Mouse (Mus musculus): ENCODE data around the gene Gm42906. TPM values are rescaled to one million over a fixed set of nuclear protein-coding genes. Genes with fewer than 3 reads are reported as not detected.

Gm42906 gene
- polyA plus RNA-seq, 1 experiment from 2014 or later = not detected

GRCm38 (mm10) chr5:151092886-151093665, 334.9 kb downstream of the Gm42906 start:
- Histone ChIP-seq H3K9me3 (ENCODE audit: control insufficient read depth, low read length) (no peaks in the 10 kb centered on the region), H3K27me3 (replicated peaks; ENCODE audit: control insufficient read depth, insufficient read depth, low read length) (no peaks in the 10 kb centered on the region), H3K4me3 (replicated peaks; ENCODE audit: low read length) (no peak overlapping the region), H3K36me3 (ENCODE audit: control insufficient read depth, insufficient read depth) (no peaks in the 10 kb centered on the region), H3K4me1 (replicated peaks; ENCODE audit: control insufficient read depth, insufficient read depth, low read length) (no peaks in the 10 kb centered on the region; the same call in 1 of the 2 replicates), H3K9ac (replicated peaks; ENCODE audit: low read depth, low read length) (no peak overlapping the region), H3K4me2 (ENCODE audit: low read length) (no peak overlapping the region), H3K27ac (ENCODE audit: low read length) (no peak overlapping the region)
- ATAC-seq = no peak
- WGBS = 75% methylated on average over 3 of the region's 3 CpGs

GRCm38 (mm10) chr5:151090996-151091395, 337.0 kb downstream of the Gm42906 start:
- Histone ChIP-seq H3K4me3 (replicated peaks; ENCODE audit: low read length) (no peak overlapping the region), H3K4me2 (ENCODE audit: low read length) (no peak overlapping the region), H3K4me1 (replicated peaks; ENCODE audit: control insufficient read depth, insufficient read depth, low read length) (no peaks in the 10 kb centered on the region; the same call in 1 of the 2 replicates), H3K9ac (replicated peaks; ENCODE audit: low read depth, low read length) (no peak overlapping the region), H3K27ac (ENCODE audit: low read length) (no peak overlapping the region), H3K36me3 (ENCODE audit: control insufficient read depth, insufficient read depth) (no peaks in the 10 kb centered on the region), H3K27me3 (replicated peaks; ENCODE audit: control insufficient read depth, insufficient read depth, low read length) (no peaks in the 10 kb centered on the region), H3K9me3 (ENCODE audit: control insufficient read depth, low read length) (no peaks in the 10 kb centered on the region)
- ATAC-seq = no peak
- 79% methylated on average over 6 of the region's 6 CpGs for WGBS

- no peak overlapping the region for H3K27ac ChIP-seq (ENCODE audit: low read length)
- ATAC-seq = no peak
- no peaks in the 10 kb centered on the region for H3K36me3 ChIP-seq (ENCODE audit: control insufficient read depth, insufficient read depth)
- H3K27me3 ChIP-seq (replicated peaks; ENCODE audit: control insufficient read depth, insufficient read depth, low read length) = no peaks in the 10 kb centered on the region
- 43% methylated on average over 6 of the region's 6 CpGs for WGBS
- H3K4me3 ChIP-seq (replicated peaks; ENCODE audit: low read length) = no peak overlapping the region
- H3K9me3 ChIP-seq (ENCODE audit: control insufficient read depth, low read length) = no peaks in the 10 kb centered on the region
- no peak overlapping the region for H3K9ac ChIP-seq (replicated peaks; ENCODE audit: low read depth, low read length)
- no peak overlapping the region for H3K4me2 ChIP-seq (ENCODE audit: low read length)
- no peaks in the 10 kb centered on the region; the same call in 1 of the 2 replicates for H3K4me1 ChIP-seq (replicated peaks; ENCODE audit: control insufficient read depth, insufficient read depth, low read length)
Measured at GRCm38 (mm10) chr5:151089201-151089600, 338.8 kb downstream of the Gm42906 start.

GRCm38 (mm10) chr5:151086425-151087202, 341.3 kb downstream of the Gm42906 start:
- Histone ChIP-seq H3K9me3 (ENCODE audit: control insufficient read depth, low read length) (no peaks in the 10 kb centered on the region), H3K27me3 (replicated peaks; ENCODE audit: control insufficient read depth, insufficient read depth, low read length) (no peaks in the 10 kb centered on the region), H3K4me1 (replicated peaks; ENCODE audit: control insufficient read depth, insufficient read depth, low read length) (no peaks in the 10 kb centered on the region; the same call in 1 of the 2 replicates), H3K4me2 (ENCODE audit: low read length) (no peak overlapping the region), H3K9ac (replicated peaks; ENCODE audit: low read depth, low read length) (no peak overlapping the region), H3K27ac (ENCODE audit: low read length) (no peak overlapping the region), H3K36me3 (ENCODE audit: control insufficient read depth, insufficient read depth) (no peaks in the 10 kb centered on the region), H3K4me3 (replicated peaks; ENCODE audit: low read length) (no peak overlapping the region)
- 84% methylated on average over 9 of the region's 9 CpGs for WGBS
- no peak for ATAC-seq

- H3K27ac ChIP-seq (ENCODE audit: low read length) = no peak overlapping the region
- no peaks in the 10 kb centered on the region for H3K36me3 ChIP-seq (ENCODE audit: control insufficient read depth, insufficient read depth)
- H3K27me3 ChIP-seq (replicated peaks; ENCODE audit: control insufficient read depth, insufficient read depth, low read length) = no peaks in the 10 kb centered on the region
- H3K4me1 ChIP-seq (replicated peaks; ENCODE audit: control insufficient read depth, insufficient read depth, low read length) = no peaks in the 10 kb centered on the region; the same call in 1 of the 2 replicates
- ATAC-seq = no peak
- no peak overlapping the region for H3K4me2 ChIP-seq (ENCODE audit: low read length)
- no peak overlapping the region for H3K4me3 ChIP-seq (replicated peaks; ENCODE audit: low read length)
- H3K9ac ChIP-seq (replicated peaks; ENCODE audit: low read depth, low read length) = no peak overlapping the region
- WGBS = 79% methylated on average over 8 of the region's 8 CpGs
- no peaks in the 10 kb centered on the region for H3K9me3 ChIP-seq (ENCODE audit: control insufficient read depth, low read length)
Measured at GRCm38 (mm10) chr5:151085749-151086148, 342.2 kb downstream of the Gm42906 start.

- Histone ChIP-seq H3K4me2 (ENCODE audit: low read length) (no peak overlapping the region), H3K27ac (ENCODE audit: low read length) (no peak overlapping the region), H3K4me3 (replicated peaks; ENCODE audit: low read length) (no peak overlapping the region), H3K36me3 (ENCODE audit: control insufficient read depth, insufficient read depth) (no peaks in the 10 kb centered on the region), H3K9me3 (ENCODE audit: control insufficient read depth, low read length) (no peaks in the 10 kb centered on the region), H3K9ac (replicated peaks; ENCODE audit: low read depth, low read length) (no peak overlapping the region), H3K4me1 (replicated peaks; ENCODE audit: control insufficient read depth, insufficient read depth, low read length) (no peaks in the 10 kb centered on the region), H3K27me3 (replicated peaks; ENCODE audit: control insufficient read depth, insufficient read depth, low read length) (no peaks in the 10 kb centered on the region)
- 69% methylated on average over 4 of the region's 4 CpGs for WGBS
- ATAC-seq = no peak
Measured at GRCm38 (mm10) chr5:151080276-151080675, 347.7 kb downstream of the Gm42906 start.

- Histone ChIP-seq H3K9me3 (ENCODE audit: control insufficient read depth, low read length) (no peaks in the 10 kb centered on the region), H3K4me1 (replicated peaks; ENCODE audit: control insufficient read depth, insufficient read depth, low read length) (no peaks in the 10 kb centered on the region), H3K4me2 (ENCODE audit: low read length) (no peak overlapping the region), H3K27me3 (replicated peaks; ENCODE audit: control insufficient read depth, insufficient read depth, low read length) (no peaks in the 10 kb centered on the region), H3K9ac (replicated peaks; ENCODE audit: low read depth, low read length) (no peak overlapping the region), H3K4me3 (replicated peaks; ENCODE audit: low read length) (no peak overlapping the region), H3K36me3 (ENCODE audit: control insufficient read depth, insufficient read depth) (no peaks in the 10 kb centered on the region), H3K27ac (ENCODE audit: low read length) (no peak overlapping the region)
- 98% methylated on average over 2 of the region's 2 CpGs for WGBS
- no peak for ATAC-seq
Measured at GRCm38 (mm10) chr5:151077953-151078352, 350.0 kb downstream of the Gm42906 start.

- Histone ChIP-seq H3K4me2 (ENCODE audit: low read length) (no peak overlapping the region), H3K27ac (ENCODE audit: low read length) (no peak overlapping the region), H3K4me1 (replicated peaks; ENCODE audit: control insufficient read depth, insufficient read depth, low read length) (no peaks in the 10 kb centered on the region), H3K4me3 (replicated peaks; ENCODE audit: low read length) (no peak overlapping the region), H3K27me3 (replicated peaks; ENCODE audit: control insufficient read depth, insufficient read depth, low read length) (no peaks in the 10 kb centered on the region), H3K9me3 (ENCODE audit: control insufficient read depth, low read length) (no peaks in the 10 kb centered on the region), H3K9ac (replicated peaks; ENCODE audit: low read depth, low read length) (no peak overlapping the region), H3K36me3 (ENCODE audit: control insufficient read depth, insufficient read depth) (no peaks in the 10 kb centered on the region)
- 66% methylated on average over 3 of the region's 3 CpGs for WGBS
- no peak for ATAC-seq
Measured at GRCm38 (mm10) chr5:151076917-151077316, 351.0 kb downstream of the Gm42906 start.

- Histone ChIP-seq H3K27ac (ENCODE audit: low read length) (no peak overlapping the region), H3K36me3 (ENCODE audit: control insufficient read depth, insufficient read depth) (no peaks in the 10 kb centered on the region), H3K9ac (replicated peaks; ENCODE audit: low read depth, low read length) (no peak overlapping the region), H3K4me2 (ENCODE audit: low read length) (no peak overlapping the region), H3K9me3 (ENCODE audit: control insufficient read depth, low read length) (no peaks in the 10 kb centered on the region), H3K4me1 (replicated peaks; ENCODE audit: control insufficient read depth, insufficient read depth, low read length) (no peaks in the 10 kb centered on the region), H3K27me3 (replicated peaks; ENCODE audit: control insufficient read depth, insufficient read depth, low read length) (no peaks in the 10 kb centered on the region), H3K4me3 (replicated peaks; ENCODE audit: low read length) (no peak overlapping the region)
- WGBS = 79% methylated on average over 4 of the region's 4 CpGs
- no peak for ATAC-seq
Measured at GRCm38 (mm10) chr5:151074282-151074681, 353.7 kb downstream of the Gm42906 start.

Measured in forebrain, embryonic 16.5 days (tissue).